Mouse (Mus musculus): Measurements from ENCODE around the gene Cox8a. TPM values are rescaled to one million over a fixed set of nuclear protein-coding genes. Genes with fewer than 3 reads are reported as not detected.

The Cox8a gene
- polyA plus RNA-seq, 2 experiments, result 478 to 909 TPM

DNA sequence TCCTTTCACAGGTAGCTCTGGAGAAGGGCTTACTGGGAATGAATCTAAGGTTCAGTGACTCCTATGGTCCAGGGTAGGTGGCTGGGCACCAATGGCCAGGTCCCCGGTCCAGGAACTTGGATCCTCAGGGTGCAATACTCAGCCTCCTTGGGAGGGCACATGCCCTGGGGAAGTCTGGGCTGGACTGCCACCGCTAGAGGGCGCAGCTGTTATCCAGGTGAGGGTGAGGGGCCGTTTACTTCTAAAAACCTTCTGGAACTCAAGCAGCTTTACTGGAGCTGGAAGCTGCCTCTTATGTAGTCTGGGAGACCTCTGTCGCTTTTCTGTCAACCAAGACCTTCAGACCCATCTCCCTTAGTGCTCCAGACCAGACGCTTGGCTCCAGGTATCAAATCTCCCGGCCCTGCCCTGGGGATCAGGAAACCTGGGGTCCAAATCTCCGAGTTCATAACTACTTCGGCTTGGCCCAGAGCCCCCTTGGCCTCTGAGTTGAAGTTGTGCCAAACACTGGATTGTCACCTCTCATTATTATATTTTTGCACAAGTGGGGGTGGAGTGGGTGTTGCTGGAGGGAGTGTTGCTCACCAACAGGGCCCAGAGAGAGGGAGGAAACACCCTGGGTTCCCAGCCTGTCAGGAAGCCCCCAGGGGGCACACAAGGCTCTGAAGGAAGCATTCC, 46.8 kb upstream of the Cox8a start:
- no peak overlapping the region for H3K9ac ChIP-seq (ENCODE audit: low read depth, low read length, severe bottlenecking)
- ATAC-seq (ENCODE audit: low FRiP score, low read depth), result no peak
- H3K4me3 ChIP-seq (replicated peaks; ENCODE audit: low read length), result no peak overlapping the region
- peak overlapping the region; percentile 4; the same call in 1 of the 2 replicates for H3K4me2 ChIP-seq (replicated peaks; ENCODE audit: low read depth, low read length, severe bottlenecking)
- H3K4me1 ChIP-seq (ENCODE audit: control insufficient read depth, insufficient read depth, low read length), result peaks cover 38% of the 10 kb centered on the region
- peak; percentile 80 for DNase-seq (ENCODE audit: low spot score)
- no peaks in the 10 kb centered on the region for H3K36me3 ChIP-seq (ENCODE audit: control insufficient read depth, insufficient read depth, low read length)
- H3K27me3 ChIP-seq (ENCODE audit: control insufficient read depth, insufficient read depth, low read length), result no peaks in the 10 kb centered on the region
- no peak for TF ChIP-seq POLR2A (IDR thresholded peaks at IDR 0.05; ENCODE audit: borderline replicate concordance, extremely low read depth, insufficient read depth, insufficient read length)
- peak overlapping the region; percentile 56 for H3K27ac ChIP-seq (replicated peaks; ENCODE audit: low read depth, low read length)
- 6% methylated on average over 9 of the region's 9 CpGs for WGBS
- 0 out of 2 replicates have a peak, but pooled peaks cover 3% of the 10 kb centered on the region for H3K9me3 ChIP-seq (ENCODE audit: control insufficient read depth, low read length)

DNA sequence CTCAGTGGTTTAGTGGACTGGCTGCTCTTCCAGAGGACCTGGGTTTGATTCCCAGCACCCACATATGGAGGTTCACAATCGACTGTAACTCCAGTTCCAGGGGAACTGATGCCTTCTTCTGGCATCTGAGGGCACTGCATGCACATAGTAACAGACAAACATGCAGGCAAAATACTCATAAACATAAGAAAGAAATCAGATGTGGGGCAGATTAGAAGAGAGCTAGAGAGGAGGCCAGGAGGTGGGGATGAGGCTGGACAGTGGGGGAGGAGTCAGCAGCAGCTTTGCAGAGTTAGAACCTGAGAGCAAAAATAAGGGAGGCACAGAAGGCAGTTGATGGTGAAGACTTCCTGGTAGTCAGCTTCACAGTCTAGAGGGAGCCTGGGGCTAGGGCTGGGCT, 45.2 kb upstream of the Cox8a start:
- no peaks in the 10 kb centered on the region for H3K36me3 ChIP-seq (ENCODE audit: control insufficient read depth, insufficient read depth, low read length)
- H3K9me3 ChIP-seq (ENCODE audit: control insufficient read depth, low read length), result 0 out of 2 replicates have a peak, but pooled peaks cover 3% of the 10 kb centered on the region
- peaks cover 34% of the 10 kb centered on the region for H3K4me1 ChIP-seq (ENCODE audit: control insufficient read depth, insufficient read depth, low read length)
- DNase-seq (ENCODE audit: low spot score) (no peak), ATAC-seq (ENCODE audit: low FRiP score, low read depth) (no peak)
- H3K9ac ChIP-seq (ENCODE audit: low read depth, low read length, severe bottlenecking), result no peak overlapping the region
- no peak for TF ChIP-seq POLR2A (IDR thresholded peaks at IDR 0.05; ENCODE audit: borderline replicate concordance, extremely low read depth, insufficient read depth, insufficient read length)
- H3K4me2 ChIP-seq (replicated peaks; ENCODE audit: low read depth, low read length, severe bottlenecking), result no peak overlapping the region
- no peak overlapping the region for H3K4me3 ChIP-seq (replicated peaks; ENCODE audit: low read length)
- 85% methylated on average over 1 of the region's 1 CpGs for WGBS
- H3K27ac ChIP-seq (replicated peaks; ENCODE audit: low read depth, low read length), result no peak overlapping the region
- no peaks in the 10 kb centered on the region for H3K27me3 ChIP-seq (ENCODE audit: control insufficient read depth, insufficient read depth, low read length)

DNA sequence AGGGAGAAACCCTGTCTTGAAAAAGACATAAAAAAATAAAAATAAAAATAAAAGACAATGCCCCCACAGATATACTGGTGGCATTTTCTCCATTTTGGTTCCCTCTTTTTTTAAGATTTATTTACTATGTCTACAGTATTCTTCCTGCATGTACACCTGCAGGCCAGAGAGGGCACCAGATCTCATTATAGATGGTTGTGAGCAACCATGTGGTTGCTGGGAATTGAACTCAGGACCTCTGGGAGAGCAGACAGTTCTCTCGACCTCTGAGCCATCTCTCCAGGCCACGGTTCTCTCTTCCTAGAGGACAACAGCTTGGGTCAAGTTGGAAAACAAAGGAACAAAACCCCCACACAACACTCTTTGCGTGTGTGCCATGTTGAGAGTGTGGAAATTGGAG, 44.5 kb upstream of the Cox8a start:
- ATAC-seq (ENCODE audit: low FRiP score, low read depth), result no peak

DNA sequence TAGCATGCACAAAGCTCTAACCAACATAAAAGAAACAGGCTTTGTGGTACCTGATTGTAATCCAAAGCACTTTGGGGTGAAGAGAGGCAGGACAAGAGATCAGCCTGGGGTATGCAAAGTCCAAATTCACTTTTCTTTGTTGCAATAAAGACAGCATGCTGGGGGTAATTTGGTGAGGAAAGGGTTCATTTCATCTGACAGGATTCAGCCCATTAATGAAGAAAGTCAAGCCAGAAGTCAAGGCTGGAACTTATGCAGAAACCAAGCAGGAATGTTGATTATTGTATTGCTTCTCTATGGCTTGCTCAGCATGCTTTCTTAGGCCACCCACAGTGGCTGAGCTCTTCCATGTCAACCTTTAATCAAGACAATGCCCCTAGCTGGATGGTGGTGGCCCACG, 44.1 kb upstream of the Cox8a start:
- no peak for DNase-seq (ENCODE audit: low spot score)
- 97% methylated on average over 1 of the region's 1 CpGs for WGBS
- no peak overlapping the region for H3K27ac ChIP-seq (replicated peaks; ENCODE audit: low read depth, low read length)

More for the DNA sequence above, 44.5 kb upstream of the Cox8a start:
- Histone ChIP-seq H3K27ac (replicated peaks; ENCODE audit: low read depth, low read length) (no peak overlapping the region), H3K36me3 (ENCODE audit: control insufficient read depth, insufficient read depth, low read length) (no peaks in the 10 kb centered on the region), H3K4me2 (replicated peaks; ENCODE audit: low read depth, low read length, severe bottlenecking) (no peak overlapping the region), H3K4me1 (ENCODE audit: control insufficient read depth, insufficient read depth, low read length) (peaks cover 28% of the 10 kb centered on the region), H3K9me3 (ENCODE audit: control insufficient read depth, low read length) (0 out of 2 replicates have a peak, but pooled peaks cover 3% of the 10 kb centered on the region), H3K27me3 (ENCODE audit: control insufficient read depth, insufficient read depth, low read length) (no peaks in the 10 kb centered on the region), H3K9ac (ENCODE audit: low read depth, low read length, severe bottlenecking) (no peak overlapping the region), H3K4me3 (replicated peaks; ENCODE audit: low read length) (no peak overlapping the region)
- DNase-seq (ENCODE audit: low spot score), result no peak
- no peak for TF ChIP-seq POLR2A (IDR thresholded peaks at IDR 0.05; ENCODE audit: borderline replicate concordance, extremely low read depth, insufficient read depth, insufficient read length)
- WGBS, result 90% methylated on average over 3 of the region's 3 CpGs

DNA sequence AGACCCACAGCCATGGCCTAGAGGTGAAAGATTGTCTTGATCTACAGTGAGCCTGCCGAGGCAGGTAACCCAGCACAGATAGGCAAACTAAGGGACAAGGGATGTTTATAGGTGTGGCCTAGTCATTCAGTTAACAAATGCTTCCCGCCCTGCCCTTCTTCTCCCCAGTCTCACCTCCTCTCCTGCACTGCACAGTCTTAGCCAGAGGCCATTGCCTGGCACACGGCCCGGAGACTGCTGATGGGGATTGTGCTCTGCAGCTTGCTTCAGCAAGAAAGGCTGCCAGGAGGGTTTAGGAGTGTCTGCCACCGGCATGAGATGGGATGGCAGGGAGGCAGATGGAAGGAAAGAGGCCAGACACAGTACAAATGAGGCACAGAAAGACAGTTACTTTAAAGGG, 40.5 kb upstream of the Cox8a start:
- Histone ChIP-seq H3K27ac (replicated peaks; ENCODE audit: low read depth, low read length) (no peak overlapping the region), H3K4me2 (replicated peaks; ENCODE audit: low read depth, low read length, severe bottlenecking) (no peak overlapping the region), H3K4me1 (ENCODE audit: control insufficient read depth, insufficient read depth, low read length) (no peaks in the 10 kb centered on the region), H3K9ac (ENCODE audit: low read depth, low read length, severe bottlenecking) (no peak overlapping the region), H3K4me3 (replicated peaks; ENCODE audit: low read length) (no peak overlapping the region), H3K36me3 (ENCODE audit: control insufficient read depth, insufficient read depth, low read length) (no peaks in the 10 kb centered on the region), H3K9me3 (ENCODE audit: control insufficient read depth, low read length) (0 out of 2 replicates have a peak, but pooled peaks cover 3% of the 10 kb centered on the region), H3K27me3 (ENCODE audit: control insufficient read depth, insufficient read depth, low read length) (no peaks in the 10 kb centered on the region)
- no peak for DNase-seq (ENCODE audit: low spot score)
- ATAC-seq (ENCODE audit: low FRiP score, low read depth), result no peak
- 77% methylated on average over 5 of the region's 5 CpGs for WGBS
- no peak for TF ChIP-seq POLR2A (IDR thresholded peaks at IDR 0.05; ENCODE audit: borderline replicate concordance, extremely low read depth, insufficient read depth, insufficient read length)

More for the DNA sequence above, 44.1 kb upstream of the Cox8a start:
- no peak for TF ChIP-seq POLR2A (IDR thresholded peaks at IDR 0.05; ENCODE audit: borderline replicate concordance, extremely low read depth, insufficient read depth, insufficient read length)
- Histone ChIP-seq H3K4me3 (replicated peaks; ENCODE audit: low read length) (no peak overlapping the region), H3K9me3 (ENCODE audit: control insufficient read depth, low read length) (0 out of 2 replicates have a peak, but pooled peaks cover 3% of the 10 kb centered on the region), H3K27me3 (ENCODE audit: control insufficient read depth, insufficient read depth, low read length) (no peaks in the 10 kb centered on the region), H3K4me1 (ENCODE audit: control insufficient read depth, insufficient read depth, low read length) (peaks cover 24% of the 10 kb centered on the region), H3K4me2 (replicated peaks; ENCODE audit: low read depth, low read length, severe bottlenecking) (no peak overlapping the region), H3K36me3 (ENCODE audit: control insufficient read depth, insufficient read depth, low read length) (no peaks in the 10 kb centered on the region), H3K9ac (ENCODE audit: low read depth, low read length, severe bottlenecking) (no peak overlapping the region)
- no peak for ATAC-seq (ENCODE audit: low FRiP score, low read depth)
